Mouse (Mus musculus): ENCODE results near the gene Mttp. TPM values are rescaled to one million over a fixed set of nuclear protein-coding genes. Genes with fewer than 3 reads are reported as not detected.

The Mttp gene
- total and polyA plus RNA-seq, 3 experiments, result 2.5 to 4.4 TPM; not detected in 1

- Histone ChIP-seq H3K27ac (ENCODE audit: control insufficient read depth, low read depth, low read length) (no peak overlapping the region), H3K4me3 (ENCODE audit: control insufficient read depth in 1 of 2, insufficient read depth in 1 of 2, low read depth in 2 of 2, low read length in 2 of 2) (no peak overlapping the region), H3K36me3 (ENCODE audit: control insufficient read depth in 1 of 2, insufficient read depth in 2 of 2, low read length in 2 of 2) (peaks cover 0 to 22% of the 10 kb centered on the region in 2 experiments; a peak in 2 of 4 replicates), H3K27me3 (ENCODE audit: control insufficient read depth in 1 of 2, insufficient read depth in 2 of 2, low read length in 2 of 2) (no peaks in the 10 kb centered on the region; a peak in 1 of 4 replicates), H3K4me1 (ENCODE audit: control insufficient read depth in 1 of 2, insufficient read depth in 2 of 2, low read length in 2 of 2) (peaks cover 8 to 23% of the 10 kb centered on the region in 2 experiments), H3K9me3 (replicated peaks; ENCODE audit: insufficient read depth, low read length) (no peaks in the 10 kb centered on the region), H3K79me2 (ENCODE audit: control insufficient read depth, insufficient read depth, low read length, poor library complexity) (no peaks in the 10 kb centered on the region), H3K9ac (ENCODE audit: control insufficient read depth, low read depth, low read length, poor library complexity, severe bottlenecking) (no peak overlapping the region)
- DNase-seq (ENCODE audit: low read depth, low spot score), result no peak
- no peak for TF ChIP-seq ELF1 (IDR thresholded peaks at IDR 0.05; ENCODE audit: low read depth, low read length)
- TF ChIP-seq UBTF (IDR thresholded peaks at IDR 0.05; ENCODE audit: borderline replicate concordance, insufficient read depth, low read depth, low read length), result no peak
- no peak for TF ChIP-seq ZC3H11A (IDR thresholded peaks at IDR 0.05; ENCODE audit: low read depth, low read length)
- TF ChIP-seq MAFK (IDR thresholded peaks at IDR 0.05; ENCODE audit: borderline replicate concordance, low read depth, low read length), result no peak
- TF ChIP-seq JUND (IDR thresholded peaks at IDR 0.05; ENCODE audit: low read depth, low read length), result no peak
- TF ChIP-seq USF1 (IDR thresholded peaks at IDR 0.05; ENCODE audit: low read depth, low read length), result no peak
- no peak for TF ChIP-seq MAZ (IDR thresholded peaks at IDR 0.05; ENCODE audit: low read depth, low read length)
- TF ChIP-seq SIN3A (IDR thresholded peaks at IDR 0.05; ENCODE audit: low read length), result no peak
- TF ChIP-seq GABPA (IDR thresholded peaks at IDR 0.05; ENCODE audit: low read depth, low read length), result no peak
- TF ChIP-seq TBP (IDR thresholded peaks at IDR 0.05; ENCODE audit: low read depth, low read length), result no peak
- no peak for TF ChIP-seq MXI1 (IDR thresholded peaks at IDR 0.05; ENCODE audit: low read depth, low read length)
- TF ChIP-seq KAT2A (conservative IDR thresholded peaks at IDR 0.05; ENCODE audit: low read depth, low read length), result no peak
- TF ChIP-seq NELFE (IDR thresholded peaks at IDR 0.05; ENCODE audit: low read depth, low read length), result no peak
- TF ChIP-seq ETS1 (IDR thresholded peaks at IDR 0.05; ENCODE audit: low read depth, low read length), result no peak
- no peak for TF ChIP-seq RAD21 (IDR thresholded peaks at IDR 0.05; ENCODE audit: low read depth, low read length)
- TF ChIP-seq RCOR1 (IDR thresholded peaks at IDR 0.05; ENCODE audit: low read depth, low read length), result no peak
- TF ChIP-seq TAL1 (IDR thresholded peaks at IDR 0.05; ENCODE audit: low read length), result no peak
Observed at GRCm38 (mm10) chr3:138058226-138058625, 86.5 kb downstream of the Mttp start.

- Histone ChIP-seq H3K36me3 (ENCODE audit: control insufficient read depth in 1 of 2, insufficient read depth in 2 of 2, low read length in 2 of 2) (peaks cover 0 to 20% of the 10 kb centered on the region in 2 experiments; a peak in 2 of 4 replicates), H3K9ac (ENCODE audit: control insufficient read depth, low read depth, low read length, poor library complexity, severe bottlenecking) (no peak overlapping the region), H3K79me2 (ENCODE audit: control insufficient read depth, insufficient read depth, low read length, poor library complexity) (no peaks in the 10 kb centered on the region), H3K27me3 (ENCODE audit: control insufficient read depth in 1 of 2, insufficient read depth in 2 of 2, low read length in 2 of 2) (no peaks in the 10 kb centered on the region; a peak in 2 of 4 replicates), H3K4me1 (ENCODE audit: control insufficient read depth in 1 of 2, insufficient read depth in 2 of 2, low read length in 2 of 2) (peaks cover 8 to 23% of the 10 kb centered on the region in 2 experiments), H3K9me3 (replicated peaks; ENCODE audit: insufficient read depth, low read length) (no peaks in the 10 kb centered on the region), H3K27ac (ENCODE audit: control insufficient read depth, low read depth, low read length) (no peak overlapping the region), H3K4me3 (ENCODE audit: control insufficient read depth in 1 of 2, insufficient read depth in 1 of 2, low read depth in 2 of 2, low read length in 2 of 2) (no peak overlapping the region)
- DNase-seq (ENCODE audit: low read depth, low spot score), result no peak
- TF ChIP-seq BHLHE40 (IDR thresholded peaks at IDR 0.05; ENCODE audit: borderline replicate concordance, low read depth, low read length) (no peak), ETS1 (IDR thresholded peaks at IDR 0.05; ENCODE audit: low read depth, low read length) (no peak), ELF1 (IDR thresholded peaks at IDR 0.05; ENCODE audit: low read depth, low read length) (no peak), POLR2AphosphoS5 (IDR thresholded peaks at IDR 0.05; ENCODE audit: borderline replicate concordance, low read depth, low read length) (no peak), SMC3 (IDR thresholded peaks at IDR 0.05; ENCODE audit: low read depth, low read length) (no peak), TBP (IDR thresholded peaks at IDR 0.05; ENCODE audit: low read depth, low read length) (no peak), MXI1 (IDR thresholded peaks at IDR 0.05; ENCODE audit: low read depth, low read length) (no peak), MEF2A (IDR thresholded peaks at IDR 0.05; ENCODE audit: extremely low read depth, insufficient replicate concordance, low read depth, low read length, poor library complexity, severe bottlenecking) (no peak), ZNF384 (IDR thresholded peaks at IDR 0.05; ENCODE audit: low read depth, low read length) (no peak), POLR2A (IDR thresholded peaks at IDR 0.05; ENCODE audit: control insufficient read depth in 1 of 2, insufficient read depth in 1 of 2, low read depth in 1 of 2, low read length in 2 of 2, poor library complexity in 1 of 2) (no peak)
Observed at GRCm38 (mm10) chr3:138056976-138057375, 87.8 kb downstream of the Mttp start.

Measured in MEL (cell line).